Mouse (Mus musculus): ENCODE data around the gene Coq5.

Gene Coq5

GRCm38 (mm10) chr5:115279226-115280049 is at the start of gene Coq5:
Gene Coq5 (plus strand): TSS chr5:115279666.
- peak; percentile 79 for DNase-seq (ENCODE audit: low spot score)

GRCm38 (mm10) chr5:115230830-115231551 is 48.5 kb upstream of the Coq5 start:
- DNase-seq (ENCODE audit: low spot score), result no peak

GRCm38 (mm10) chr5:115231552-115232120 is 47.8 kb upstream of the Coq5 start:
- DNase-seq (ENCODE audit: low spot score), result no peak

- no peak for DNase-seq (ENCODE audit: low spot score)
Observed at GRCm38 (mm10) chr5:115232516-115232915, 47.0 kb upstream of the Coq5 start.

GRCm38 (mm10) chr5:115233031-115233780 is 46.3 kb upstream of the Coq5 start:
- DNase-seq (ENCODE audit: low spot score), result no peak

- DNase-seq (ENCODE audit: low spot score), result no peak
Observed at GRCm38 (mm10) chr5:115234519-115234918, 44.9 kb upstream of the Coq5 start.

GRCm38 (mm10) chr5:115235323-115235771 is 44.1 kb upstream of the Coq5 start:
- peak; percentile 65 for DNase-seq (ENCODE audit: low spot score)

GRCm38 (mm10) chr5:115235786-115236263 is 43.6 kb upstream of the Coq5 start, which contains the start of gene Pop5:
Gene Pop5 (plus strand): TSS chr5:115235836.
- peak; percentile 72 for DNase-seq (ENCODE audit: low spot score)

GRCm38 (mm10) chr5:115237803-115238728 is 41.4 kb upstream of the Coq5 start:
- peak; percentile 83 for DNase-seq (ENCODE audit: low spot score)

GRCm38 (mm10) chr5:115238729-115239195 is 40.7 kb upstream of the Coq5 start:
- DNase-seq (ENCODE audit: low spot score), result no peak

GRCm38 (mm10) chr5:115240191-115240590 is 39.3 kb upstream of the Coq5 start:
- DNase-seq (ENCODE audit: low spot score), result no peak

- DNase-seq (ENCODE audit: low spot score), result no peak
Observed at GRCm38 (mm10) chr5:115255472-115255871, 24.0 kb upstream of the Coq5 start.

- no peak for DNase-seq (ENCODE audit: low spot score)
Observed at GRCm38 (mm10) chr5:115256909-115257546, 22.4 kb upstream of the Coq5 start.

- no peak for DNase-seq (ENCODE audit: low spot score)
Observed at GRCm38 (mm10) chr5:115260356-115260755, 19.1 kb upstream of the Coq5 start.

GRCm38 (mm10) chr5:115261141-115261540 is 18.3 kb upstream of the Coq5 start:
- no peak for DNase-seq (ENCODE audit: low spot score)

GRCm38 (mm10) chr5:115261880-115262279 is 17.6 kb upstream of the Coq5 start:
- no peak for DNase-seq (ENCODE audit: low spot score)

- no peak for DNase-seq (ENCODE audit: low spot score)
Observed at GRCm38 (mm10) chr5:115262502-115263291, 16.8 kb upstream of the Coq5 start.

GRCm38 (mm10) chr5:115266340-115266739 is 13.1 kb upstream of the Coq5 start:
- no peak for DNase-seq (ENCODE audit: low spot score)

- DNase-seq (ENCODE audit: low spot score), result no peak
Observed at GRCm38 (mm10) chr5:115266787-115267468, 12.5 kb upstream of the Coq5 start.

Data from left cerebral cortex, adult 11 months (tissue).